Mouse (Mus musculus) MEL (cell line): ENCODE results near the gene Gtf2ird1. TPM values are rescaled to one million over a fixed set of nuclear protein-coding genes. Genes with fewer than 3 reads are reported as not detected.

Experiments used
- DNase-seq: peaks from one replicate; pipeline ENCODE4 v3.0.0; 2011; ENCODE audit warnings: low read depth, low spot score
- H3K27ac ChIP-seq: 2 replicates; pipeline ENCODE4 v1.5.1; 2012; ENCODE audit warnings: low read depth, mild to moderate bottlenecking, control low read depth, low read length, moderate library complexity; ENCODE audit not compliant: control insufficient read depth
- H3K27me3 ChIP-seq, 2 experiments: fragments of 150-350 bp in 1 of 2; sonication (generic) in 1 of 2; 2 replicates each; pipeline ENCODE4 v1.6.1; 2012; ENCODE audit warnings: low read length in 2 of 2, mild to moderate bottlenecking in 2 of 2, improper control_type of control experiment in 1 of 2, moderate library complexity in 1 of 2; ENCODE audit not compliant: insufficient read depth in 2 of 2, control insufficient read depth in 1 of 2
- H3K36me3 ChIP-seq, 2 experiments: 2 replicates each; pipeline ENCODE4 v1.6.1; 2012 to 2014; ENCODE audit warnings: low read length in 2 of 2, improper control_type of control experiment in 1 of 2, inconsistent platforms in 1 of 2, mild to moderate bottlenecking in 1 of 2; ENCODE audit not compliant: insufficient read depth in 2 of 2, control insufficient read depth in 1 of 2
- H3K4me1 ChIP-seq, 2 experiments: fragments of 150-350 bp in 1 of 2; sonication (generic) in 1 of 2; 2 replicates each; pipeline ENCODE4 v1.6.1; 2012; ENCODE audit warnings: low read length in 2 of 2, improper control_type of control experiment in 1 of 2, mild to moderate bottlenecking in 1 of 2; ENCODE audit not compliant: insufficient read depth in 2 of 2, control insufficient read depth in 1 of 2
- H3K4me3 ChIP-seq, 2 experiments: fragments of 150-350 bp in 1 of 2; sonication (generic) in 1 of 2; 2 replicates each; pipeline ENCODE4 v1.5.1; 2012; ENCODE audit warnings: low read depth in 2 of 2, low read length in 2 of 2, mild to moderate bottlenecking in 2 of 2, moderate library complexity in 2 of 2, control low read depth in 1 of 2, improper control_type of control experiment in 1 of 2; ENCODE audit not compliant: control insufficient read depth in 1 of 2, insufficient read depth in 1 of 2
- H3K79me2 ChIP-seq: 2 replicates; pipeline ENCODE4 v1.6.1; 2012; ENCODE audit warnings: mild to moderate bottlenecking, low read length, moderate library complexity; ENCODE audit not compliant: control insufficient read depth, poor library complexity, insufficient read depth
- H3K9ac ChIP-seq: 2 replicates; pipeline ENCODE4 v1.6.1; 2012; ENCODE audit warnings: low read depth, mild to moderate bottlenecking, control low read depth, low read length, moderate library complexity; ENCODE audit not compliant: control insufficient read depth, poor library complexity, severe bottlenecking
- H3K9me3 ChIP-seq: fragments of 150-350 bp; sonication (generic); replicated peaks from 2 replicates; pipeline ENCODE4 v1.6.1; 2012; ENCODE audit warnings: mild to moderate bottlenecking, low read length, improper control_type of control experiment, moderate library complexity; ENCODE audit not compliant: insufficient read depth
- E2F4 ChIP-seq: IDR thresholded peaks from 2 replicates; pipeline ENCODE4 v1.6.1; 2011; ENCODE audit warnings: low read depth, low read length, improper control_type of control experiment, borderline replicate concordance
- GABPA ChIP-seq: IDR thresholded peaks from 2 replicates; pipeline ENCODE4 v1.6.1; 2012; ENCODE audit warnings: low read depth, mild to moderate bottlenecking, inconsistent platforms, low read length, improper control_type of control experiment, moderate library complexity
- GATA1 ChIP-seq: IDR thresholded peaks from 2 replicates; pipeline ENCODE4 v1.6.1; 2011; ENCODE audit warnings: low read depth, low read length, improper control_type of control experiment
- HCFC1 ChIP-seq: IDR thresholded peaks from 2 replicates; pipeline ENCODE4 v1.6.1; 2012; ENCODE audit warnings: low read depth, mild to moderate bottlenecking, inconsistent platforms, low read length, improper control_type of control experiment, moderate library complexity
- JUND ChIP-seq: IDR thresholded peaks from 2 replicates; pipeline ENCODE4 v1.6.1; 2011; ENCODE audit warnings: low read depth, mild to moderate bottlenecking, improper control_type of control experiment, low read length
- MAFK ChIP-seq: IDR thresholded peaks from 2 replicates; pipeline ENCODE4 v1.6.1; 2011; ENCODE audit warnings: low read depth, mild to moderate bottlenecking, low read length, improper control_type of control experiment, borderline replicate concordance
- MAZ ChIP-seq: IDR thresholded peaks from 2 replicates; pipeline ENCODE4 v1.6.1; 2012; ENCODE audit warnings: low read depth, mild to moderate bottlenecking, inconsistent platforms, low read length, improper control_type of control experiment
- MEF2A ChIP-seq: IDR thresholded peaks from 2 replicates; pipeline ENCODE4 v1.6.1; 2014; ENCODE audit warnings: low read depth, mild to moderate bottlenecking, inconsistent platforms, low read length, improper control_type of control experiment; ENCODE audit not compliant: poor library complexity, insufficient replicate concordance, severe bottlenecking; ENCODE audit errors: extremely low read depth
- MXI1 ChIP-seq: IDR thresholded peaks from 2 replicates; pipeline ENCODE4 v1.6.1; 2011; ENCODE audit warnings: mild to moderate bottlenecking, low read depth, low read length, improper control_type of control experiment
- MYC ChIP-seq: IDR thresholded peaks from 2 replicates; pipeline ENCODE4 v1.6.1; 2011; ENCODE audit warnings: low read depth, mild to moderate bottlenecking, low read length, improper control_type of control experiment, moderate library complexity
- NELFE ChIP-seq: IDR thresholded peaks from 2 replicates; pipeline ENCODE4 v1.6.1; 2011; ENCODE audit warnings: low read depth, low read length, improper control_type of control experiment
- NRF1 ChIP-seq: IDR thresholded peaks from 2 replicates; pipeline ENCODE4 v1.6.1; 2014; ENCODE audit warnings: low read depth, mild to moderate bottlenecking, inconsistent platforms, low read length, improper control_type of control experiment, moderate library complexity; ENCODE audit not compliant: poor library complexity, insufficient read depth, severe bottlenecking
- POLR2A ChIP-seq, 2 experiments: IDR thresholded peaks; 2 replicates each; pipeline ENCODE4 v1.6.1; 2011 to 2012; ENCODE audit warnings: low read length in 2 of 2, mild to moderate bottlenecking in 2 of 2, control low read depth in 1 of 2, improper control_type of control experiment in 1 of 2, low read depth in 1 of 2, moderate library complexity in 1 of 2; ENCODE audit not compliant: control insufficient read depth in 1 of 2, insufficient read depth in 1 of 2, poor library complexity in 1 of 2
- POLR2AphosphoS5 ChIP-seq: IDR thresholded peaks from 2 replicates; pipeline ENCODE4 v1.6.1; 2012; ENCODE audit warnings: low read depth, borderline replicate concordance, mild to moderate bottlenecking, inconsistent platforms, low read length, moderate library complexity, mixed read lengths
- RAD21 ChIP-seq: IDR thresholded peaks from 2 replicates; pipeline ENCODE4 v1.6.1; 2011; ENCODE audit warnings: mild to moderate bottlenecking, low read depth, low read length, improper control_type of control experiment
- SMC3 ChIP-seq: IDR thresholded peaks from 2 replicates; pipeline ENCODE4 v1.6.1; 2011; ENCODE audit warnings: low read depth, low read length, improper control_type of control experiment
- TAL1 ChIP-seq: IDR thresholded peaks from 2 replicates; pipeline ENCODE4 v1.6.1; 2012; ENCODE audit warnings: mild to moderate bottlenecking, inconsistent platforms, low read length, moderate library complexity, mixed read lengths
- TBP ChIP-seq: IDR thresholded peaks from 2 replicates; pipeline ENCODE4 v1.8.0; 2011; ENCODE audit warnings: low read depth, low read length, improper control_type of control experiment
- UBTF ChIP-seq: IDR thresholded peaks from 2 replicates; pipeline ENCODE4 v1.6.1; 2012; ENCODE audit warnings: low read depth, mild to moderate bottlenecking, inconsistent platforms, low read length, improper control_type of control experiment, moderate library complexity, borderline replicate concordance; ENCODE audit not compliant: insufficient read depth
- USF2 ChIP-seq, 2 experiments: IDR thresholded peaks; 2 replicates each; pipeline ENCODE4 v1.6.1; 2011 to 2012; ENCODE audit warnings: improper control_type of control experiment in 2 of 2, low read length in 2 of 2, borderline replicate concordance in 1 of 2, inconsistent platforms in 1 of 2, low read depth in 1 of 2, mild to moderate bottlenecking in 1 of 2; ENCODE audit not compliant: insufficient read depth in 1 of 2
- ZC3H11A ChIP-seq: IDR thresholded peaks from 2 replicates; pipeline ENCODE4 v1.6.1; 2012; ENCODE audit warnings: low read depth, mild to moderate bottlenecking, inconsistent platforms, low read length, improper control_type of control experiment
- polyA plus RNA-seq, 2 experiments: library from polyadenylated mRNA; stranded (reverse) in 1 of 2; unstranded in 1 of 2; fragments of >175 nt in 1 of 2; fragments of >200 nt in 1 of 2; gene quantifications; 2 replicates each; pipeline versions ENCODE4 v1.2.1 to v1.2.4; 2012; ENCODE audit warnings: low replicate concordance in 2 of 2, low read depth in 1 of 2; ENCODE audit not compliant: insufficient read length in 2 of 2, insufficient read depth in 1 of 2, missing spikeins in 1 of 2
- total RNA-seq: library from RNA; depleted of rRNA; stranded (reverse); fragments of 300-350 nt; gene quantifications from 2 replicates; pipeline ENCODE4 v1.2.3, GENCODE M21; 2012

The Gtf2ird1 gene
- total and polyA plus RNA-seq, 3 experiments, result 15.2 to 54.7 TPM; not detected in 1

DNA sequence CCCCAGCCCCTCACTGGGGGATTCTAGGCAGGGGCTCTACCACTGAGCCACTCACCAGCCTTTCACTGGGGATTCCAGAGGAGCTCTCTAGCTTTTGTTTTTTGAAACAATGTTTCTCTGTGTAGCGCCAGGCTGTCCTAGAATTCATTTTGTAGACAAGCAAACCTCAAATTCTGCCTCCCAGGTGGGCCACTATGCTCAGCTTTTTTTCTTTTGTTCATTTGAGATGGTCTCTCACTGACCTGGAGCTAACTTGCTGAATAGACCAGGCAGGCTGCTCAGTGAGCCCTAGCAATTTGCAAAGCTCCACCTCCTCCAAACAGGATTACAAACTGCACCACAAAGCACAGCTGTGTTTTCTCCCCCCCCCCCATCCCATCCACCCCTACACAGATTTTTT, 81.3 kb downstream of the Gtf2ird1 start:
- Histone ChIP-seq H3K4me3 (no peak overlapping the region), H3K79me2 (no peaks in the 10 kb centered on the region), H3K9me3 (no peaks in the 10 kb centered on the region), H3K36me3 (no peaks in the 10 kb centered on the region), H3K27me3 (no peaks in the 10 kb centered on the region), H3K4me1 (no peaks in the 10 kb centered on the region; a peak in 1 of 4 replicates), H3K9ac (no peak overlapping the region), H3K27ac (no peak overlapping the region)
- no peak for DNase-seq
- TF ChIP-seq JUND (no peak), GATA1 (no peak), MXI1 (no peak), ZC3H11A (no peak), E2F4 (no peak), RAD21 (no peak), NRF1 (no peak), NELFE (no peak), HCFC1 (no peak), USF2 (IDR thresholded peaks at IDR 0.05; ENCODE audit: borderline replicate concordance in 1 of 2, insufficient read depth in 1 of 2, low read depth in 1 of 2, low read length in 2 of 2) (no peak), TBP (no peak), MAZ (no peak), MYC (no peak), POLR2AphosphoS5 (no peak), POLR2A (IDR thresholded peaks at IDR 0.05; ENCODE audit: control insufficient read depth in 1 of 2, insufficient read depth in 1 of 2, low read depth in 1 of 2, low read length in 2 of 2, poor library complexity in 1 of 2) (no peak)

- no peaks in the 10 kb centered on the region for H3K27me3 ChIP-seq
- TF ChIP-seq TAL1 (no peak), MAFK (no peak), SMC3 (no peak), MEF2A (no peak), TBP (no peak), UBTF (no peak), MXI1 (no peak), GABPA (no peak), RAD21 (no peak), POLR2AphosphoS5 (no peak)
- H3K9me3 ChIP-seq, result no peaks in the 10 kb centered on the region
- no peak overlapping the region for H3K9ac ChIP-seq
- H3K36me3 ChIP-seq, result no peaks in the 10 kb centered on the region; a peak in 1 of 4 replicates
- H3K27ac ChIP-seq, result no peak overlapping the region
- H3K79me2 ChIP-seq, result no peaks in the 10 kb centered on the region
- no peak for DNase-seq
- no peaks in the 10 kb centered on the region; a peak in 1 of 4 replicates for H3K4me1 ChIP-seq
- no peak overlapping the region for H3K4me3 ChIP-seq
Observed at GRCm38 (mm10) chr5:134374546-134374945, 82.0 kb downstream of the Gtf2ird1 start.
